Mouse (Mus musculus) cortical plate, adult 2 months (tissue): Measurements from ENCODE around the gene Nisch.

ENCODE experiments used
- CTCF ChIP-seq: fragments of 200-500 bp; IDR thresholded peaks from 2 replicates; pipeline ENCODE4 v1.5.1; 2011; ENCODE audit warnings: mild to moderate bottlenecking, control low read depth, low read length; ENCODE audit not compliant: insufficient read depth; ENCODE audit errors: extremely low read depth
- POLR2A ChIP-seq: fragments of 200-500 bp; IDR thresholded peaks from 2 replicates; pipeline ENCODE4 v1.6.1; 2011; ENCODE audit warnings: mild to moderate bottlenecking, low read length, control low read depth; ENCODE audit not compliant: insufficient read depth; ENCODE audit errors: extremely low read depth

GRCm38 (mm10) chr14:31245946-31246345 lies 29.2 kb upstream of the Nisch start:
- TF ChIP-seq CTCF: no peak
- no peak for TF ChIP-seq POLR2A
